Mouse (Mus musculus): ENCODE data around the gene Vps45.

DNA sequence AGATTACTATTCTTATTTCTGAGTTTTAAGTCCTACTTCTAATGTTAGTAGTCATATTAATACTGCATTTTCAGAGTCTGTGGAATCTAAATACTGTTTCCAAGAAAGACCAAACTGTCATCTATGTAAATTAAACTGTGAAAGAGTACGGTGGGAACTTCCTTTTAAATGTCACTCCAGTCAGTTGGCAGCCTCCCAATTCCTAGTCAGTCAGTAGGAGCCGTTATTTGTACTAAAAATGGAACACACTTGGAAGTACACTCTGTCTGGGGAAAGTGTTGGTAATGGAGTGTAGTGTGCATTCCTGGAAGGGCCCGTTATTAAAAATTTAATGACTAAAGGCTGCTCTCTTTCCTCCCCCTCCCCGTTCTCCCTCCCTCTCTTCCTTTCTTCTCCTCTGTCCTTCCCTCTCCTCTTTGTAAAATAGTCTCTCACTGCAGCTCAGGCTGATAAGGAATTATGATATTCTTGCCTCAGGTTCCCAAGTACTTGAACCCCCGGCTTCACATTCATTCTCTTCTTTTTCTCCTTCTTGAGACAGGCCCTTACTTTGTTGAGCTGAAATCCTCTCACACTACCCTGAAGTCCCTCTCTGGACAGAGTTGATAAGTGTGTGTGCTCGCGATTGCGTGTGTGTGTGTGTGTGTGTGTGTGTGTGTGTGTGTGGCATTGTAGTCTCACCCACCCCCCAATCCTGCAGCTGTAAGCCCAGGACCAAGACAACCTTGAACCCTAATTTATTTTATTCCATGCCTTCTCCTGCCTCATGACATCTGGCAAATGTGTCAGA lies 100.7 kb downstream of the Vps45 start:
- TF ChIP-seq POLR2AphosphoS5 (IDR thresholded peaks at IDR 0.05; ENCODE audit: insufficient replicate concordance, low read depth, low read length): no peak
- no peak for TF ChIP-seq CTCF (IDR thresholded peaks at IDR 0.05; ENCODE audit: low read depth, low read length)
- no peak for TF ChIP-seq TAL1 (conservative IDR thresholded peaks at IDR 0.05; ENCODE audit: low read depth, low read length)
- no peak for TF ChIP-seq GATA1 (IDR thresholded peaks at IDR 0.05; ENCODE audit: borderline replicate concordance, low read length)
- TF ChIP-seq GATA2 (IDR thresholded peaks at IDR 0.05; ENCODE audit: borderline replicate concordance, low read depth, low read length): no peak
